Mouse (Mus musculus) bone marrow, adult 2 months (tissue): Measurements from ENCODE around the gene Ptpre. TPM values are rescaled to one million over a fixed set of nuclear protein-coding genes. Genes with fewer than 3 reads are reported as not detected.
A peak's percentile ranks its signal among the peaks of the same experiment; 100 is the strongest.

Source experiments
- H3K27ac ChIP-seq: fragments of 200-500 bp; 2 replicates; pipeline ENCODE4 v1.5.1; 2012; ENCODE audit warnings: low read depth, mild to moderate bottlenecking, control low read depth, inconsistent platforms, low read length; ENCODE audit not compliant: control insufficient read depth, poor library complexity, insufficient read depth
- H3K4me1 ChIP-seq: fragments of 200-500 bp; 2 replicates; pipeline ENCODE4 v1.6.1; 2011; ENCODE audit warnings: low read length; ENCODE audit not compliant: control insufficient read depth, insufficient read depth
- H3K4me3 ChIP-seq: fragments of 200-500 bp; replicated peaks from 2 replicates; pipeline ENCODE3; 2011; ENCODE audit warnings: mild to moderate bottlenecking, low read depth, low read length, control low read depth; ENCODE audit not compliant: control insufficient read depth
- CTCF ChIP-seq: fragments of 200-500 bp; IDR thresholded peaks from 2 replicates; pipeline ENCODE4 v1.5.1; 2011; ENCODE audit warnings: low read length, control low read depth; ENCODE audit not compliant: control insufficient read depth, insufficient read depth
- POLR2A ChIP-seq: fragments of 200-500 bp; IDR thresholded peaks from 2 replicates; pipeline ENCODE4 v1.6.1; 2011; ENCODE audit warnings: low read depth, mild to moderate bottlenecking, control low read depth, low read length, borderline replicate concordance; ENCODE audit not compliant: control insufficient read depth
- WGBS: fragments of 180-500 bp; shearing (Covaris S2); methylation state at CpG from one replicate; pipeline ENCODE4 v1.1.7; 2018; 5-methylcytosine and 5-hydroxymethylcytosine counted together
- polyA plus RNA-seq: library from polyadenylated mRNA; stranded (reverse); fragments of >200 nt; gene quantifications from 2 replicates; pipeline ENCODE4 v1.2.4, GENCODE M21; 2011; ENCODE audit warnings: low replicate concordance; ENCODE audit not compliant: missing spikeins, insufficient read depth, insufficient read length

Ptpre gene
- polyA plus RNA-seq, 1 experiment, result 27.7 TPM

- Histone ChIP-seq H3K4me3 (peak within 1 kb of the TSS; percentile 84), H3K27ac (peak within 1 kb of the TSS; percentile 86), H3K4me1 (peaks cover 2% of the 10 kb centered on the region; the same call in 1 of the 2 replicates)
- under 1% methylated on average over 82 of the region's 82 CpGs for WGBS
- TF ChIP-seq POLR2A (peak; percentile 36; the same call in 1 of the 2 replicates), CTCF (no peak)
Observed at GRCm38 (mm10) chr7:135715642-135716444, 178.6 kb downstream of the Ptpre start, which contains the start of gene Mki67. Mki67 (minus strand) TSS chr7:135716361.

DNA sequence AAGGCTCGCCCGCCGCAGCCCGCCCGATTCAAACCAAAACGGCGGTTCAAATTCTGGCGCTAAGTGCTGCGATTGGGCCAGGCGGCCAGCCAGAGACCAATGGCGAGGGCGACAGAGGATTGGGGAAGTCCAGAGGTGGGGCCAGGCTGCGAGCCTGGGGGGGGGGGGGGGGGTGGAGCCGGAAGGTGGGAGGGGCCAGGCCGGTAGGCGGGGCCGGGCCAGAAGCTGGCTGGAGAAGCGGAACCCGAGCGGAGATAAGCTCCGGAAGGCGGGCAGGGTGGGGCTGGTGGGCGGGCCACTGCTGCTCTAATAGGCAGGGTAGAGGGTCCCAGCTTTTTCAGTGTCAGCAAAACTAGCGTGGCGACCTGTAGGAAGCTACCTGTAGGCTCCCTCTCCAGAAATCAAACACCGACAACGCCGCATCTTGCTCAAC lies 179.2 kb downstream of the Ptpre start:
- H3K4me1 ChIP-seq, result peaks cover 2% of the 10 kb centered on the region; the same call in 1 of the 2 replicates
- under 1% methylated on average over 26 of the region's 28 CpGs for whole genome bisulfite sequencing

DNA sequence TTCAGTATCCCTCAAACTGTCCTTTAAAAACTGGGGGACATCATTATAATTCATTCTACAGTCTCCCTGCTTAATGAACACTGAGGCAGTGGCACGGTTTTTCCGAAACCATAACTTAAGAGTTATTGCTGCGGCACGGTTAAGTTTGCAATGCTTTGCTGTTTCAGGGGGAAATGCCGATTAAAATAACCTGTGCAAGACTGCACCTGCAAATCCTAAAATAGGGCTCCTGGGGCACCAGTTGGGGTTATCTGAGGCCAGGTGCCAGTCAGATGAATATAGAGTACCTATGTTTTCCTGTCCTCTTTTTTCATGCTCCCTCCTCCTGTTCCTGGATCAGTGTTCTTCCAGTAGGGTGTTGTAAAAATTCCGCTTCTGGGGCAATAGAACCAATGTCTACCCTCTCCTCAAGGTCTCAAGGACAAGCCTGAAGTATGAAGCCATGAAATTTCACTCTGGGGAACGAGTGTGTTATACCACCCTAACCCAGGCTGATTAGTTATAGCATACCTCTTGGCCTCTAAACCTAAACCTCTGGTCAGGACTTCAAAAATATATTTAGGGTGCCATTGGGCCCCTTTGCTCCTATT lies 179.8 kb downstream of the Ptpre start:
- Histone ChIP-seq H3K4me3 (peak overlapping the region; percentile 84), H3K4me1 (peaks cover 2% of the 10 kb centered on the region; the same call in 1 of the 2 replicates), H3K27ac (peak overlapping the region; percentile 86; the same call in 1 of the 2 replicates)
- no peak for TF ChIP-seq CTCF
- no peak for TF ChIP-seq POLR2A
- WGBS, result 18% methylated on average over 7 of the region's 7 CpGs

More for the DNA sequence above, 179.2 kb downstream of the Ptpre start:
- no peak for TF ChIP-seq CTCF
- peak; percentile 67; the same call in 1 of the 2 replicates for TF ChIP-seq POLR2A
- Histone ChIP-seq H3K27ac (peak overlapping the region; percentile 86), H3K4me3 (peak overlapping the region; percentile 84)

DNA sequence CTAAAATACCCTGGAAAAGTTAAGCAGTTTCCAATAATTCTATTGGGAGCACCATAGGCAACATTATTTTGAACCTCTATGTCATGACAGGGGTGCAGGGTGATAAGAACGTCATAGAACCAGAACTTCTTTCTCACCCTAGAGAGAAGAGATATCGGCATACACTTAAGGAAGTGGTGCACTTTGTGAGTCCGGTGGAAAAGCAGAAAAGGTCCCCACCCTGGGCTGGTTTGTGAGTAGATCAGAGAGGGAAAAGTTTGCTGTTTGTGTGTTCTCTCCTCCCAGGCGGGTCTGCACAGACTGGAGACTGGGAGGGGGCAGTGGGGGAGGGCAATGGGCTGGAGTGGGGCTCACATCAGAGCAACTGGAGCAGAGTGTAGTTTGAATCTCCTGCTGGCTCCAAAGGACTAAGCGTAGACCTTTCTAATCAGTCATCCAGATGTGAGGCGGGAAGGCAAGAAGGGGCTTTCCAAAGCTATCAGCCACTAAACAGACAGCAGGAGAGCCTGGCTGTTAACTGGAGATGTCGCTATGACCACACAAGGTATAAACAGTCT lies 184.2 kb downstream of the Ptpre start:
- 53% methylated on average over 7 of the region's 7 CpGs for WGBS
- peaks cover 2% of the 10 kb centered on the region; the same call in 1 of the 2 replicates for H3K4me1 ChIP-seq
- TF ChIP-seq POLR2A, result no peak
- no peak for TF ChIP-seq CTCF
- peak overlapping the region; percentile 91 for H3K27ac ChIP-seq
- H3K4me3 ChIP-seq, result peak overlapping the region; percentile 34

DNA sequence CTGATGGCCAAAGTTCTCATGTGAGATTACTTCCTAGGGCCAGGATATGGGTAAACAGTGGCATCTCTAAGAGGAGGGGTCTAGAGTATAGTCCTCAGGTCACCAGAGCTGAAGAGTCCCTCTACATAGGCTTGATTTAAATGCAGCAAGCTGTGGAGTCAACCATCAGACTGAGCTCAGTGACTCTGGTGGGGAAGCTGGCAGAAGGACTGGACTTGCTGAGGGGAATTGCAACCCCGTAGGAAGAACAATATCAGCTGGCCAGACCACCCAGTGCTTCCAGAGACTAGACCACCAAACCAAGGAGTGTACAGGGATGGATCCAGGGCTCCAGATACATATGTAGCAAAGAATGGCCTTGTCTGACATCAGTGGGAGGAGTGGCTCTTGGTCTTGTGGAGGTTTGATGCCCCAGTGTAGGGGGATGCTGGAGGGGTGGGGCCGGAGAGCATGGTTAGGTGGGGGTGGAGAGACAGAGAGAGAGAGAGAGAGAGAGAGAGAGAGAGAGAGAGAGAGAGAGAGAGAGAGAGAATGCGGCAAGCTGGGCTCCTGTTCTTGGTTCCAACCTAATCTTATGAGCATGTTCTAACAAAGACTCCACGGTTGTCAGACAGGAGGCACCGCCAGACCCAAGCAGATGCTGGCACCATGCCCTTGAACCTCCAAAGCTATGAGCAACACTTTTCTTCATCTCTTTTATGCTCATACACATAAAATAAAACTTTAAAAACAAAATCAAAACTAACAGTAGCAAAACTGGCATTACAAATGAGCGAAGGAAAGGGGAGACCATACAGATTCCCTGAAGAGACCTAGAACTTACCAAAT lies 184.9 kb downstream of the Ptpre start:
- TF ChIP-seq CTCF (no peak), POLR2A (no peak)
- H3K4me1 ChIP-seq, result peaks cover 2% of the 10 kb centered on the region; the same call in 1 of the 2 replicates
- peak overlapping the region; percentile 53 for H3K4me3 ChIP-seq
- H3K27ac ChIP-seq, result peak overlapping the region; percentile 91
- WGBS, result 72% methylated on average over 6 of the region's 6 CpGs

DNA sequence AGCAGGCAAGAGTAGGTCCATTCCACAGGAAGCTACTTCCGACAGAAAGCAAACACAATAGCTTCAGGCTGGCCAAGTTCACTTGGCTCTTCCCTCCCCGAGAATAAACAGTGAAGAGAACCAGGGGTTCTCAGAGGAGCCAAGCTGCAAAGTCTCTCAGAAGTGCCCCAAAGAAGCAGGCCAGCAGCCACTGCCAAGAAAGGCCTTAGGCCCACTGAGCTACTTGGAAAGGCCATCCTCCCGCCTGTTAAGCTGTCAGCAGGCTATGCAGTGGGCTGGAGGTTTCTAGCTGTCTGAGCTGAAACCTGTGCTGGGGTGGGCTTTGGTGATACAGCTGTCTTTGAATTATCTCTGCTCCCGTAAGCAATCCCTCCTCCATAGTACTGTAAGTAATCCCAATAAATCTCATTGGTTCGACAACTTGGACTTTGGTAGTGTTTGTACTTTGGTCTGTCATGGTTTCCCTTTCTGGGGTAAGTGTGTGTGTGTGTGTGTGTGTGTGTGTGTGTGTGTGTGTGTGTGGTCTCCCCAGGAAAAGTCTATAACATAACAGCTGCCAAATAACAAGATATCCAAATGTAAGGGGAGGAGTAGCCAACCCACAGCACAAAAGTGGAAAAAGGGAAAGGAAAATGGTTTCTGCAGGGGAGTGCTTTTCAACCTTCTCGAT lies 186.5 kb downstream of the Ptpre start:
- WGBS, result 85% methylated on average over 6 of the region's 6 CpGs
- H3K4me3 ChIP-seq, result no peak overlapping the region
- TF ChIP-seq CTCF (no peak), POLR2A (no peak)
- no peaks in the 10 kb centered on the region for H3K4me1 ChIP-seq
- no peak overlapping the region for H3K27ac ChIP-seq

GRCm38 (mm10) chr7:135726707-135727106 lies 189.4 kb downstream of the Ptpre start:
- H3K4me3 ChIP-seq, result no peak overlapping the region
- no peaks in the 10 kb centered on the region for H3K4me1 ChIP-seq
- no peak overlapping the region for H3K27ac ChIP-seq
- 63% methylated on average over 1 of the region's 1 CpGs for WGBS
- TF ChIP-seq POLR2A (no peak), CTCF (no peak)

DNA sequence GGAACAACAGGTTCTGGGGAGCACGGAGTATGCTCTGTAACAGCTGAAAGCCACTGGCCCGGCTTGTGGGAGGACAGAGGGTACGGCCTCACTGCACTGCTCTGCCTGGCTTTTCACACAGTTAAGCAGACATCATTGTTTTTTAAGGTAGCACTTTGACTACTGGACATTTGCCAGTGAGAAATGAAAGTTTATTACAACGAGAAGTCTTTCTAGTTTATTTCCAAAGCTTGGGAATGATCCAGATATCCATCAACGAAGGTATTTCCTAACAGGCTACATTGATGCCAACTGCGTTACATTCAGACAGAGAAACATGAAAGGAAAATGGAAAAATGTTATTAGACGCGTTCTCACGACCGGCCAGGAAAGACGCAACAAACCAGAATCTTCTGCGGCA lies 190.8 kb downstream of the Ptpre start:
- Histone ChIP-seq H3K4me3 (no peak overlapping the region), H3K27ac (no peak overlapping the region), H3K4me1 (no peaks in the 10 kb centered on the region)
- TF ChIP-seq POLR2A (no peak), CTCF (no peak)
- whole genome bisulfite sequencing, result 88% methylated on average over 12 of the region's 12 CpGs
